Mouse (Mus musculus): Measurements from ENCODE around the gene Vmn2r108. TPM values are rescaled to one million over a fixed set of nuclear protein-coding genes. Genes with fewer than 3 reads are reported as not detected.
"Not testable (repeated sequence)": the region's sequence is repeated elsewhere in the genome, so short reads cannot be mapped to it uniquely, and the experiment has no call there.

The Vmn2r108 gene
- polyA plus RNA-seq (2015; fragmentation: Nextera tagmentation; extraction: Ambion mirVana), result not detected in 2 replicates

- Histone ChIP-seq H3K36me3 (no peaks in the 10 kb centered on the region), H3K4me2 (no peak within 1 kb of the TSS), H3K9ac (no peak within 1 kb of the TSS), H3K27me3 (no peaks in the 10 kb centered on the region), H3K27ac (no peak within 1 kb of the TSS), H3K4me3 (no peak within 1 kb of the TSS), H3K9me3 (peaks cover 8% of the 10 kb centered on the region; the same call in 1 of the 2 replicates), H3K4me1 (replicated peaks) (no peaks in the 10 kb centered on the region)
- no peak for ATAC-seq (ENCODE audit: low FRiP score)
Observed at GRCm38 (mm10) chr17:20481231-20481630, at the start of gene Vmn2r108. TSS of gene Vmn2r108 (minus strand) at chr17:20481331.

- H3K9ac ChIP-seq; H3K27ac ChIP-seq; ATAC-seq (ENCODE audit: low FRiP score); H3K4me2 ChIP-seq; H3K4me1 ChIP-seq (replicated peaks); H3K9me3 ChIP-seq; H3K4me3 ChIP-seq; H3K36me3 ChIP-seq; H3K27me3 ChIP-seq: not testable (repeated sequence)
Observed at GRCm38 (mm10) chr17:20508247-20508646, 27.1 kb upstream of the Vmn2r108 start.

GRCm38 (mm10) chr17:20497858-20498257 lies 16.7 kb upstream of the Vmn2r108 start, which contains the start of gene Vmn1r225:
TSS of gene Vmn1r225 (plus strand) at chr17:20498158.
- no peak within 1 kb of the TSS for H3K9ac ChIP-seq
- no peaks in the 10 kb centered on the region for H3K4me1 ChIP-seq (replicated peaks)
- H3K36me3 ChIP-seq, result no peaks in the 10 kb centered on the region
- peaks cover 9% of the 10 kb centered on the region; the same call in 1 of the 2 replicates for H3K9me3 ChIP-seq
- H3K4me3 ChIP-seq, result no peak within 1 kb of the TSS
- no peak within 1 kb of the TSS for H3K27ac ChIP-seq
- no peaks in the 10 kb centered on the region for H3K27me3 ChIP-seq
- ATAC-seq (ENCODE audit: low FRiP score), result no peak
- H3K4me2 ChIP-seq, result no peak within 1 kb of the TSS

- H3K27ac ChIP-seq, result no peak overlapping the region
- H3K4me3 ChIP-seq, result no peak overlapping the region
- no peaks in the 10 kb centered on the region for H3K36me3 ChIP-seq
- WGBS, result 76% methylated on average over 3 of the region's 3 CpGs
- no peak overlapping the region for H3K4me2 ChIP-seq
- H3K4me1 ChIP-seq (replicated peaks), result no peaks in the 10 kb centered on the region
- H3K9me3 ChIP-seq, result peaks cover 5% of the 10 kb centered on the region
- no peaks in the 10 kb centered on the region for H3K27me3 ChIP-seq
- no peak for ATAC-seq (ENCODE audit: low FRiP score)
- no peak overlapping the region for H3K9ac ChIP-seq
Observed at GRCm38 (mm10) chr17:20473311-20473710, 7.8 kb downstream of the Vmn2r108 start.

- Histone ChIP-seq H3K4me3 (no peak overlapping the region), H3K9me3 (peaks cover 22% of the 10 kb centered on the region), H3K9ac (no peak overlapping the region), H3K4me1 (replicated peaks) (no peaks in the 10 kb centered on the region), H3K27me3 (no peaks in the 10 kb centered on the region), H3K36me3 (no peaks in the 10 kb centered on the region), H3K27ac (no peak overlapping the region), H3K4me2 (no peak overlapping the region)
- no peak for ATAC-seq (ENCODE audit: low FRiP score)
Observed at GRCm38 (mm10) chr17:20439263-20439662, 41.9 kb downstream of the Vmn2r108 start.

GRCm38 (mm10) chr17:20413846-20414245 lies 67.3 kb downstream of the Vmn2r108 start, which contains the start of gene Vmn1r224:
TSS of gene Vmn1r224 (plus strand) at chr17:20414146.
- no peak within 1 kb of the TSS for H3K27ac ChIP-seq
- H3K27me3 ChIP-seq, result no peaks in the 10 kb centered on the region
- H3K4me3 ChIP-seq, result no peak within 1 kb of the TSS
- no peak for ATAC-seq (ENCODE audit: low FRiP score)
- no peak within 1 kb of the TSS for H3K4me2 ChIP-seq
- 42% methylated on average over 1 of the region's 1 CpGs for WGBS
- H3K4me1 ChIP-seq (replicated peaks), result no peaks in the 10 kb centered on the region
- 0 out of 2 replicates have a peak, but pooled peaks cover 12% of the 10 kb centered on the region for H3K9me3 ChIP-seq
- H3K36me3 ChIP-seq, result no peaks in the 10 kb centered on the region
- no peak within 1 kb of the TSS for H3K9ac ChIP-seq

Other genes starting within 250 kb of the Vmn2r108 start
- not detected in 2 replicates for gene Vmn2r105, start 246.3 kb downstream of the Vmn2r108 start, polyA plus RNA-seq (2015; fragmentation: Nextera tagmentation; extraction: Ambion mirVana)
- not detected in 2 replicates for gene Vmn2r106, start 195.8 kb downstream of the Vmn2r108 start, polyA plus RNA-seq (2015; fragmentation: Nextera tagmentation; extraction: Ambion mirVana)
- not detected in 2 replicates for gene Vmn2r107, start 136.1 kb downstream of the Vmn2r108 start, polyA plus RNA-seq (2015; fragmentation: Nextera tagmentation; extraction: Ambion mirVana)
- not detected in 2 replicates for gene Vmn1r224, start 67.2 kb downstream of the Vmn2r108 start, polyA plus RNA-seq (2015; fragmentation: Nextera tagmentation; extraction: Ambion mirVana)
- not detected in 2 replicates for gene Vmn1r225, start 16.8 kb upstream of the Vmn2r108 start, polyA plus RNA-seq (2015; fragmentation: Nextera tagmentation; extraction: Ambion mirVana)
- not detected in 2 replicates for gene Vmn2r109, start 83.4 kb upstream of the Vmn2r108 start, polyA plus RNA-seq (2015; fragmentation: Nextera tagmentation; extraction: Ambion mirVana)
- gene Vmn2r110, start 115.1 kb upstream of the Vmn2r108 start, polyA plus RNA-seq (2015; fragmentation: Nextera tagmentation; extraction: Ambion mirVana), result 0.01 TPM in 1 of 2 replicates, not detected in the other
- not detected in 2 replicates for gene Fpr-rs3, start 143.5 kb upstream of the Vmn2r108 start, polyA plus RNA-seq (2015; fragmentation: Nextera tagmentation; extraction: Ambion mirVana)
- not detected in 2 replicates for gene Vmn1r226, start 201.5 kb upstream of the Vmn2r108 start, polyA plus RNA-seq (2015; fragmentation: Nextera tagmentation; extraction: Ambion mirVana)
- gene Vmn1r227, start 248.5 kb upstream of the Vmn2r108 start, polyA plus RNA-seq (2015; fragmentation: Nextera tagmentation; extraction: Ambion mirVana), result not detected in 2 replicates